Mouse (Mus musculus) inflammation-experienced regulatory T-cells, adult 6 months (primary cell): ENCODE measurements around the gene Gatad2a. TPM values are rescaled to one million over a fixed set of nuclear protein-coding genes. Genes with fewer than 3 reads are reported as not detected.
"Not testable (repeated sequence)": the region's sequence is repeated elsewhere in the genome, so short reads cannot be mapped to it uniquely, and the experiment has no call there.

Experiments used
- ATAC-seq: one replicate; pipeline ENCODE4 v1.8.0; 2017
- polyA plus RNA-seq, 3 experiments: library from polyadenylated mRNA; unstranded; fragments of 100-300 nt; shearing (Covaris generic); gene quantifications; one replicate each; pipeline ENCODE4 v1.2.1; 2017

The Gatad2a gene
- polyA plus RNA-seq, 3 experiments from 2014 or later: 20.1 to 29.0 (median 23.2) TPM

- not testable (repeated sequence) for ATAC-seq
These were observed 7.2 kb downstream of the Gatad2a start for GRCm38 (mm10) chr8:69988936-69989335.

- ATAC-seq: no peak
These were observed 8.4 kb downstream of the Gatad2a start for GRCm38 (mm10) chr8:69987744-69988143.

GRCm38 (mm10) chr8:69984876-69985553 lies 11.2 kb downstream of the Gatad2a start:
- peak; percentile 73 for ATAC-seq

GRCm38 (mm10) chr8:69978456-69978855 lies 17.7 kb downstream of the Gatad2a start:
- ATAC-seq: no peak

- no peak for ATAC-seq
These were observed 21.4 kb downstream of the Gatad2a start for GRCm38 (mm10) chr8:69974806-69975205.

GRCm38 (mm10) chr8:69974194-69974614 lies 22.0 kb downstream of the Gatad2a start:
- ATAC-seq: peak; percentile 86

GRCm38 (mm10) chr8:69973442-69974161 lies 22.6 kb downstream of the Gatad2a start:
- ATAC-seq: peak; percentile 24

- ATAC-seq: no peak
These were observed 23.1 kb downstream of the Gatad2a start for GRCm38 (mm10) chr8:69973063-69973441.

GRCm38 (mm10) chr8:69970880-69971279 lies 25.3 kb downstream of the Gatad2a start:
- no peak for ATAC-seq

GRCm38 (mm10) chr8:69967291-69967933 lies 28.8 kb downstream of the Gatad2a start:
- no peak for ATAC-seq

GRCm38 (mm10) chr8:69959241-69959640 lies 36.9 kb downstream of the Gatad2a start:
- no peak for ATAC-seq

- no peak for ATAC-seq
These were observed 38.3 kb downstream of the Gatad2a start for GRCm38 (mm10) chr8:69957879-69958278.

GRCm38 (mm10) chr8:69957419-69957818 lies 38.8 kb downstream of the Gatad2a start:
- no peak for ATAC-seq

GRCm38 (mm10) chr8:69956651-69957050 lies 39.5 kb downstream of the Gatad2a start:
- no peak for ATAC-seq

GRCm38 (mm10) chr8:69954642-69955041 lies 41.5 kb downstream of the Gatad2a start:
- ATAC-seq: no peak

- ATAC-seq: no peak
These were observed 42.0 kb downstream of the Gatad2a start for GRCm38 (mm10) chr8:69954213-69954612.

GRCm38 (mm10) chr8:69950300-69950699 lies 45.9 kb downstream of the Gatad2a start:
- no peak for ATAC-seq

GRCm38 (mm10) chr8:69942495-69942894 lies 53.7 kb downstream of the Gatad2a start:
- not testable (repeated sequence) for ATAC-seq

GRCm38 (mm10) chr8:69940386-69940785 lies 55.8 kb downstream of the Gatad2a start:
- ATAC-seq: peak; percentile 55

- no peak for ATAC-seq
These were observed 56.6 kb downstream of the Gatad2a start for GRCm38 (mm10) chr8:69939633-69940032.

GRCm38 (mm10) chr8:69938245-69938982 lies 57.8 kb downstream of the Gatad2a start:
- peak; percentile 20 for ATAC-seq

- ATAC-seq: peak; percentile 75
These were observed 58.7 kb downstream of the Gatad2a start for GRCm38 (mm10) chr8:69937466-69937865.
